Mouse (Mus musculus) MEL (cell line): ENCODE data around the gene Mettl5. TPM values are rescaled to one million over a fixed set of nuclear protein-coding genes. Genes with fewer than 3 reads are reported as not detected.

Source experiments
- DNase-seq: peaks from one replicate; pipeline ENCODE4 v3.0.0; 2011; ENCODE audit warnings: low read depth, low spot score
- H3K27ac ChIP-seq: 2 replicates; pipeline ENCODE4 v1.5.1; 2012; ENCODE audit warnings: low read depth, mild to moderate bottlenecking, control low read depth, low read length, moderate library complexity; ENCODE audit not compliant: control insufficient read depth
- H3K27me3 ChIP-seq, 2 experiments: fragments of 150-350 bp in 1 of 2; sonication (generic) in 1 of 2; 2 replicates each; pipeline ENCODE4 v1.6.1; 2012; ENCODE audit warnings: low read length in 2 of 2, mild to moderate bottlenecking in 2 of 2, improper control_type of control experiment in 1 of 2, moderate library complexity in 1 of 2; ENCODE audit not compliant: insufficient read depth in 2 of 2, control insufficient read depth in 1 of 2
- H3K36me3 ChIP-seq, 2 experiments: 2 replicates each; pipeline ENCODE4 v1.6.1; 2012 to 2014; ENCODE audit warnings: low read length in 2 of 2, improper control_type of control experiment in 1 of 2, inconsistent platforms in 1 of 2, mild to moderate bottlenecking in 1 of 2; ENCODE audit not compliant: insufficient read depth in 2 of 2, control insufficient read depth in 1 of 2
- H3K4me1 ChIP-seq, 2 experiments: fragments of 150-350 bp in 1 of 2; sonication (generic) in 1 of 2; 2 replicates each; pipeline ENCODE4 v1.6.1; 2012; ENCODE audit warnings: low read length in 2 of 2, improper control_type of control experiment in 1 of 2, mild to moderate bottlenecking in 1 of 2; ENCODE audit not compliant: insufficient read depth in 2 of 2, control insufficient read depth in 1 of 2
- H3K4me3 ChIP-seq, 2 experiments: fragments of 150-350 bp in 1 of 2; sonication (generic) in 1 of 2; 2 replicates each; pipeline ENCODE4 v1.5.1; 2012; ENCODE audit warnings: low read depth in 2 of 2, low read length in 2 of 2, mild to moderate bottlenecking in 2 of 2, moderate library complexity in 2 of 2, control low read depth in 1 of 2, improper control_type of control experiment in 1 of 2; ENCODE audit not compliant: control insufficient read depth in 1 of 2, insufficient read depth in 1 of 2
- H3K79me2 ChIP-seq: 2 replicates; pipeline ENCODE4 v1.6.1; 2012; ENCODE audit warnings: mild to moderate bottlenecking, low read length, moderate library complexity; ENCODE audit not compliant: control insufficient read depth, poor library complexity, insufficient read depth
- H3K9ac ChIP-seq: 2 replicates; pipeline ENCODE4 v1.6.1; 2012; ENCODE audit warnings: low read depth, mild to moderate bottlenecking, control low read depth, low read length, moderate library complexity; ENCODE audit not compliant: control insufficient read depth, poor library complexity, severe bottlenecking
- H3K9me3 ChIP-seq: fragments of 150-350 bp; sonication (generic); replicated peaks from 2 replicates; pipeline ENCODE4 v1.6.1; 2012; ENCODE audit warnings: mild to moderate bottlenecking, low read length, improper control_type of control experiment, moderate library complexity; ENCODE audit not compliant: insufficient read depth
- BHLHE40 ChIP-seq: IDR thresholded peaks from 2 replicates; pipeline ENCODE4 v1.6.1; 2012; ENCODE audit warnings: low read depth, mild to moderate bottlenecking, inconsistent platforms, low read length, improper control_type of control experiment, borderline replicate concordance
- CHD1 ChIP-seq: IDR thresholded peaks from 2 replicates; pipeline ENCODE4 v1.6.1; 2012; ENCODE audit warnings: low read depth, mild to moderate bottlenecking, inconsistent platforms, low read length, improper control_type of control experiment
- CHD2 ChIP-seq: IDR thresholded peaks from 2 replicates; pipeline ENCODE4 v1.6.1; 2011; ENCODE audit warnings: low read length, improper control_type of control experiment
- CTCF ChIP-seq, 3 experiments: IDR thresholded peaks in 2 of 3; conservative IDR thresholded peaks in 1 of 3; 2 replicates each; pipeline ENCODE4 v1.5.1; 2011 to 2012; ENCODE audit warnings: low read length in 3 of 3, low read depth in 2 of 3, mild to moderate bottlenecking in 2 of 3, improper control_type of control experiment in 1 of 3, inconsistent platforms in 1 of 3, mixed read lengths in 1 of 3, moderate library complexity in 1 of 3; ENCODE audit not compliant: control insufficient read depth in 1 of 3, insufficient read depth in 1 of 3, poor library complexity in 1 of 3, severe bottlenecking in 1 of 3
- ELF1 ChIP-seq: IDR thresholded peaks from 2 replicates; pipeline ENCODE4 v1.6.1; 2014; ENCODE audit warnings: low read depth, mild to moderate bottlenecking, inconsistent platforms, low read length, improper control_type of control experiment, moderate library complexity
- EP300 ChIP-seq, 2 experiments: IDR thresholded peaks; 2 replicates each; pipeline ENCODE4 v1.6.1; 2011; ENCODE audit warnings: improper control_type of control experiment in 2 of 2, low read length in 2 of 2, low read depth in 1 of 2, mild to moderate bottlenecking in 1 of 2
- ETS1 ChIP-seq: IDR thresholded peaks from 2 replicates; pipeline ENCODE4 v1.6.1; 2012; ENCODE audit warnings: low read depth, mild to moderate bottlenecking, inconsistent platforms, low read length, improper control_type of control experiment, moderate library complexity
- GABPA ChIP-seq: IDR thresholded peaks from 2 replicates; pipeline ENCODE4 v1.6.1; 2012; ENCODE audit warnings: low read depth, mild to moderate bottlenecking, inconsistent platforms, low read length, improper control_type of control experiment, moderate library complexity
- GATA1 ChIP-seq: IDR thresholded peaks from 2 replicates; pipeline ENCODE4 v1.6.1; 2011; ENCODE audit warnings: low read depth, low read length, improper control_type of control experiment
- HCFC1 ChIP-seq: IDR thresholded peaks from 2 replicates; pipeline ENCODE4 v1.6.1; 2012; ENCODE audit warnings: low read depth, mild to moderate bottlenecking, inconsistent platforms, low read length, improper control_type of control experiment, moderate library complexity
- JUND ChIP-seq: IDR thresholded peaks from 2 replicates; pipeline ENCODE4 v1.6.1; 2011; ENCODE audit warnings: low read depth, mild to moderate bottlenecking, improper control_type of control experiment, low read length
- KAT2A ChIP-seq: conservative IDR thresholded peaks from 2 replicates; pipeline ENCODE4 v1.6.1; 2012; ENCODE audit warnings: low read depth, low read length, improper control_type of control experiment, inconsistent platforms
- MAFK ChIP-seq: IDR thresholded peaks from 2 replicates; pipeline ENCODE4 v1.6.1; 2011; ENCODE audit warnings: low read depth, mild to moderate bottlenecking, low read length, improper control_type of control experiment, borderline replicate concordance
- MAX ChIP-seq: IDR thresholded peaks from 2 replicates; pipeline ENCODE4 v1.6.1; 2011; ENCODE audit warnings: low read length, improper control_type of control experiment
- MAZ ChIP-seq: IDR thresholded peaks from 2 replicates; pipeline ENCODE4 v1.6.1; 2012; ENCODE audit warnings: low read depth, mild to moderate bottlenecking, inconsistent platforms, low read length, improper control_type of control experiment
- MXI1 ChIP-seq: IDR thresholded peaks from 2 replicates; pipeline ENCODE4 v1.6.1; 2011; ENCODE audit warnings: mild to moderate bottlenecking, low read depth, low read length, improper control_type of control experiment
- MYB ChIP-seq: IDR thresholded peaks from 2 replicates; pipeline ENCODE4 v1.6.1; 2011; ENCODE audit warnings: mild to moderate bottlenecking, low read depth, low read length, improper control_type of control experiment
- NELFE ChIP-seq: IDR thresholded peaks from 2 replicates; pipeline ENCODE4 v1.6.1; 2011; ENCODE audit warnings: low read depth, low read length, improper control_type of control experiment
- NRF1 ChIP-seq: IDR thresholded peaks from 2 replicates; pipeline ENCODE4 v1.6.1; 2014; ENCODE audit warnings: low read depth, mild to moderate bottlenecking, inconsistent platforms, low read length, improper control_type of control experiment, moderate library complexity; ENCODE audit not compliant: poor library complexity, insufficient read depth, severe bottlenecking
- POLR2A ChIP-seq, 2 experiments: IDR thresholded peaks; 2 replicates each; pipeline ENCODE4 v1.6.1; 2011 to 2012; ENCODE audit warnings: low read length in 2 of 2, mild to moderate bottlenecking in 2 of 2, control low read depth in 1 of 2, improper control_type of control experiment in 1 of 2, low read depth in 1 of 2, moderate library complexity in 1 of 2; ENCODE audit not compliant: control insufficient read depth in 1 of 2, insufficient read depth in 1 of 2, poor library complexity in 1 of 2
- POLR2AphosphoS2 ChIP-seq: IDR thresholded peaks from 2 replicates; pipeline ENCODE4 v1.6.1; 2011; ENCODE audit warnings: low read length, improper control_type of control experiment
- POLR2AphosphoS5 ChIP-seq: IDR thresholded peaks from 2 replicates; pipeline ENCODE4 v1.6.1; 2012; ENCODE audit warnings: low read depth, borderline replicate concordance, mild to moderate bottlenecking, inconsistent platforms, low read length, moderate library complexity, mixed read lengths
- RAD21 ChIP-seq: IDR thresholded peaks from 2 replicates; pipeline ENCODE4 v1.6.1; 2011; ENCODE audit warnings: mild to moderate bottlenecking, low read depth, low read length, improper control_type of control experiment
- RCOR1 ChIP-seq: IDR thresholded peaks from 2 replicates; pipeline ENCODE4 v1.6.1; 2012; ENCODE audit warnings: low read depth, mild to moderate bottlenecking, inconsistent platforms, low read length, improper control_type of control experiment
- SIN3A ChIP-seq: IDR thresholded peaks from 2 replicates; pipeline ENCODE4 v1.6.1; 2012; ENCODE audit warnings: low read length, improper control_type of control experiment, inconsistent platforms
- SMC3 ChIP-seq: IDR thresholded peaks from 2 replicates; pipeline ENCODE4 v1.6.1; 2011; ENCODE audit warnings: low read depth, low read length, improper control_type of control experiment
- TAL1 ChIP-seq: IDR thresholded peaks from 2 replicates; pipeline ENCODE4 v1.6.1; 2012; ENCODE audit warnings: mild to moderate bottlenecking, inconsistent platforms, low read length, moderate library complexity, mixed read lengths
- TBP ChIP-seq: IDR thresholded peaks from 2 replicates; pipeline ENCODE4 v1.8.0; 2011; ENCODE audit warnings: low read depth, low read length, improper control_type of control experiment
- UBTF ChIP-seq: IDR thresholded peaks from 2 replicates; pipeline ENCODE4 v1.6.1; 2012; ENCODE audit warnings: low read depth, mild to moderate bottlenecking, inconsistent platforms, low read length, improper control_type of control experiment, moderate library complexity, borderline replicate concordance; ENCODE audit not compliant: insufficient read depth
- USF1 ChIP-seq: IDR thresholded peaks from 2 replicates; pipeline ENCODE4 v1.6.1; 2014; ENCODE audit warnings: low read depth, mild to moderate bottlenecking, inconsistent platforms, low read length, improper control_type of control experiment, moderate library complexity
- USF2 ChIP-seq, 2 experiments: IDR thresholded peaks; 2 replicates each; pipeline ENCODE4 v1.6.1; 2011 to 2012; ENCODE audit warnings: improper control_type of control experiment in 2 of 2, low read length in 2 of 2, borderline replicate concordance in 1 of 2, inconsistent platforms in 1 of 2, low read depth in 1 of 2, mild to moderate bottlenecking in 1 of 2; ENCODE audit not compliant: insufficient read depth in 1 of 2
- ZC3H11A ChIP-seq: IDR thresholded peaks from 2 replicates; pipeline ENCODE4 v1.6.1; 2012; ENCODE audit warnings: low read depth, mild to moderate bottlenecking, inconsistent platforms, low read length, improper control_type of control experiment
- ZKSCAN1 ChIP-seq: IDR thresholded peaks from 2 replicates; pipeline ENCODE4 v1.6.1; 2012; ENCODE audit warnings: low read depth, mild to moderate bottlenecking, inconsistent platforms, low read length, improper control_type of control experiment, moderate library complexity
- ZMIZ1 ChIP-seq: IDR thresholded peaks from 2 replicates; pipeline ENCODE4 v1.6.1; 2012; ENCODE audit warnings: low read depth, mild to moderate bottlenecking, inconsistent platforms, low read length, improper control_type of control experiment, moderate library complexity
- polyA plus RNA-seq, 2 experiments: library from polyadenylated mRNA; stranded (reverse) in 1 of 2; unstranded in 1 of 2; fragments of >175 nt in 1 of 2; fragments of >200 nt in 1 of 2; gene quantifications; 2 replicates each; pipeline versions ENCODE4 v1.2.1 to v1.2.4; 2012; ENCODE audit warnings: low replicate concordance in 2 of 2, low read depth in 1 of 2; ENCODE audit not compliant: insufficient read length in 2 of 2, insufficient read depth in 1 of 2, missing spikeins in 1 of 2
- total RNA-seq: library from RNA; depleted of rRNA; stranded (reverse); fragments of 300-350 nt; gene quantifications from 2 replicates; pipeline ENCODE4 v1.2.3, GENCODE M21; 2012; rRNA removed

Mettl5 gene
- 27.5 and 32.3 TPM in 2 replicates for total RNA-seq
- 10 to 100 TPM in 1 of 2 experiments, not detected in 1; 29.2 TPM for polyA plus RNA-seq

DNA sequence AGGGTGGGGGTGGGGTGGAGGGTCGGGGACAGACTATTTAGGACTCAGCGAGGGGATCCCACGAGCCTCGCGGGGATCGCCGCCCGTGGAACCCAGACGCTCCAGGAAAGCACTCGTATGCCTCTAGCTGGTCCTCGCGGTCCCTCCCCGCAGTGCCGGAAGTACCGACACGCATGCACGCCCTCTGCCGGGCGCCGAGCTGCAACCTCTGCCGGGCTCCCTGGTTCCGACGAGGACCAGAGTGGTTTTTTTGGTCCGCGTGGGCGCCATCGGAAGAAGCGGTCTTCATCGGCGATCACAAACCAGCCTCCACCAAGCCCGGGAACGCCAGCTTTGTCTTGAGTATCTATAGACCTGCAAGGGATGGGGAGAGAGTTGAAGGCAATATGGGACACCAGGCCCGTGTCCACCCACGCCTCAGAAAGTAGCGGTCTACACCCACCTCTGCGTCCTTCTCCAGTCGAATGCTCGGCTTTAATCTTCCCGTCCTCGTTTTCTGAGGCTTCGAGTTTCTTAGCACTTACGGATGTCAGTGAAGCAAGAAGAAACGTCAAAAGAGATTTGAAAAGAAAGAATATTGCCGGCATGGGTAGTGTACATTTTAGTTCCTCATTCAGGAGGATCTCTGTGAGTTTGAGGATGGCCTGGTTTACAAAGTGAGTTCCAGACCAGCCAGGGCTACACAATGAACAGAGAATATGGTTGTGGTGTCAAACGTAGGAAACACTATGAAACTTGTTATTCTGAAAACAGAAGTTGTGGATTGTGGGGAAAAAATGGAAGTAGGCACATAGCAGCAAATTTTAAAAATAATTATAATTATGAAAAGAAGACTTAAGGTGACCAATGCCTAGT lies at the start of gene Mettl5:
Mettl5 (minus strand) TSS at position 165 of the 855 bp plus-strand sequence.
- peaks cover 0 to 10% of the 10 kb centered on the region in 2 experiments; a peak in 3 of 4 replicates for H3K36me3 ChIP-seq
- H3K79me2 ChIP-seq = peaks cover 16% of the 10 kb centered on the region
- H3K9me3 ChIP-seq = no peaks in the 10 kb centered on the region
- H3K4me3 ChIP-seq = peak within 1 kb of the TSS; percentile 64 to 95
- H3K27me3 ChIP-seq = no peaks in the 10 kb centered on the region
- H3K9ac ChIP-seq = peak within 1 kb of the TSS; percentile 94
- H3K27ac ChIP-seq = peak within 1 kb of the TSS; percentile 75
- DNase-seq = peak; percentile 94
- H3K4me1 ChIP-seq = peaks cover 2 to 4% of the 10 kb centered on the region in 2 experiments; a peak in 2 of 4 replicates
- peak; percentile 49; the same call in 1 of the 2 replicates for TF ChIP-seq USF1
- TF ChIP-seq CHD2 = peak; percentile 45; the same call in 1 of the 2 replicates
- no peak for TF ChIP-seq ZC3H11A
- peak; percentile 81 for TF ChIP-seq TBP
- peak; percentile 88; the same call in 1 of the 2 replicates for TF ChIP-seq SIN3A
- TF ChIP-seq ZKSCAN1 = 0 out of 2 replicates have a peak, but pooled peaks have one; percentile 59
- TF ChIP-seq MXI1 = peak; percentile 94
- peak; percentile 23; the same call in 1 of the 2 replicates for TF ChIP-seq SMC3
- TF ChIP-seq RCOR1 = 0 out of 2 replicates have a peak, but pooled peaks have one; percentile 29
- no peak for TF ChIP-seq MAFK
- TF ChIP-seq TAL1 = no peak
- TF ChIP-seq USF2 (IDR thresholded peaks at IDR 0.05; ENCODE audit: borderline replicate concordance in 1 of 2, insufficient read depth in 1 of 2, low read depth in 1 of 2, low read length in 2 of 2) = no peak
- peak; percentile 71 for TF ChIP-seq KAT2A
- peak; percentile 94 for TF ChIP-seq POLR2AphosphoS2
- 0 out of 2 replicates have a peak, but pooled peaks have one; percentile 11 for TF ChIP-seq BHLHE40
- no peak for TF ChIP-seq CHD1
- TF ChIP-seq POLR2A (IDR thresholded peaks at IDR 0.05; ENCODE audit: control insufficient read depth in 1 of 2, insufficient read depth in 1 of 2, low read depth in 1 of 2, low read length in 2 of 2, poor library complexity in 1 of 2) = peak; percentile 89 to 93
- peak in 2 of 3 experiments; percentile 58 to 67; a peak in 5 of 6 replicates for TF ChIP-seq CTCF (IDR thresholded peaks at IDR 0.05 in 2 of 3, conservative IDR thresholded peaks at IDR 0.05 in 1 of 3; ENCODE audit: control insufficient read depth in 1 of 3, insufficient read depth in 1 of 3, low read depth in 2 of 3, low read length in 3 of 3, poor library complexity in 1 of 3, severe bottlenecking in 1 of 3)
- peak; percentile 49; the same call in 1 of the 2 replicates for TF ChIP-seq JUND
- TF ChIP-seq NELFE = peak; percentile 97
- peak; percentile 89 for TF ChIP-seq MAZ
- TF ChIP-seq POLR2AphosphoS5 = no peak
- TF ChIP-seq RAD21 = no peak
- TF ChIP-seq MYB = peak; percentile 30; the same call in 1 of the 2 replicates
- no peak for TF ChIP-seq UBTF
- peak; percentile 95 for TF ChIP-seq ZMIZ1
- peak; percentile 89 for TF ChIP-seq MAX
- peak; percentile 83 for TF ChIP-seq ELF1
- peak in 1 of 2 experiments; percentile 37; a peak in 1 of 4 replicates for TF ChIP-seq EP300 (IDR thresholded peaks at IDR 0.05; ENCODE audit: low read depth in 1 of 2, low read length in 2 of 2)
- TF ChIP-seq ETS1 = peak; percentile 49
- TF ChIP-seq NRF1 = peak; percentile 33; the same call in 1 of the 2 replicates
- no peak; the same call in 1 of the 2 replicates for TF ChIP-seq GABPA
- peak; percentile 88 for TF ChIP-seq HCFC1
- TF ChIP-seq GATA1 = no peak
